Mouse (Mus musculus) kidney, embryonic 15.5 days (tissue): ENCODE data around the gene Endov. TPM values are rescaled to one million over a fixed set of nuclear protein-coding genes. Genes with fewer than 3 reads are reported as not detected.

Source experiments
- polyA plus RNA-seq: library from polyadenylated mRNA; unstranded; fragments of >200 nt; fragmentation: Nextera tagmentation; extraction: Ambion mirVana; gene quantifications from 2 replicates; pipeline ENCODE4 v1.2.1, GENCODE M21; 2015

Gene Endov
- polyA plus RNA-seq, 1 experiment from 2014 or later: 16.3 TPM

Other genes starting within 250 kb of the Endov start
- gene Gaa, start 223.5 kb upstream of the Endov start, polyA plus RNA-seq: 53.9 and 64.8 TPM in 2 replicates
- gene Eif4a3, start 191.3 kb upstream of the Endov start, polyA plus RNA-seq: 383 and 393 TPM in 2 replicates
- gene Card14, start 183.6 kb upstream of the Endov start, polyA plus RNA-seq: 0.23 and 0.46 TPM in 2 replicates
- 6.6 and 8.9 TPM in 2 replicates for gene Sgsh, start 135.8 kb upstream of the Endov start, polyA plus RNA-seq
- 8.7 and 10.8 TPM in 2 replicates for gene Slc26a11, start 135.8 kb upstream of the Endov start, polyA plus RNA-seq
- 5.3 and 5.8 TPM in 2 replicates for gene Rnf213, start 98.2 kb upstream of the Endov start, polyA plus RNA-seq
- gene Nptx1, start 56.4 kb downstream of the Endov start, polyA plus RNA-seq: 0.63 and 1.1 TPM in 2 replicates
- gene Rptor, start 111.6 kb downstream of the Endov start, polyA plus RNA-seq: 10.8 and 13.1 TPM in 2 replicates